Mouse (Mus musculus) myocyte (in vitro differentiated cells): Measurements from ENCODE around the gene Acox3. TPM values are rescaled to one million over a fixed set of nuclear protein-coding genes. Genes with fewer than 3 reads are reported as not detected.
A peak's percentile ranks its signal among the peaks of the same experiment; 100 is the strongest.

Source experiments
- H3K27me3 ChIP-seq: one replicate; pipeline ENCODE4 v1.6.1; 2011; ENCODE audit not compliant: control insufficient read depth, insufficient read depth, insufficient read length
- H3K36me3 ChIP-seq: one replicate; pipeline ENCODE4 v1.6.1; 2011; ENCODE audit not compliant: control insufficient read depth, insufficient read depth
- H3K4me2 ChIP-seq: one replicate; pipeline ENCODE4 v1.6.1; 2011; ENCODE audit warnings: low read depth, control low read depth
- H3K4me3 ChIP-seq: one replicate; pipeline ENCODE4 v1.5.1; 2011; ENCODE audit warnings: mild to moderate bottlenecking, control low read depth, moderate library complexity
- H3K79me2 ChIP-seq: one replicate; pipeline ENCODE4 v1.6.1; 2011; ENCODE audit not compliant: control insufficient read depth, insufficient read depth
- H3ac ChIP-seq: one replicate; pipeline ENCODE4 v1.6.1; 2011; ENCODE audit not compliant: control insufficient read depth, insufficient read length
- CEBPB ChIP-seq: IDR thresholded peaks from 2 replicates; pipeline ENCODE4 v1.6.1; 2011; ENCODE audit warnings: mild to moderate bottlenecking, moderate library complexity; ENCODE audit not compliant: poor library complexity, insufficient read depth, severe bottlenecking
- E2F4 ChIP-seq: IDR thresholded peaks from one replicate; pipeline ENCODE4 v1.6.1; 2011; ENCODE audit warnings: mild to moderate bottlenecking, control low read depth, moderate library complexity; ENCODE audit not compliant: insufficient read depth
- MAX ChIP-seq: IDR thresholded peaks from one replicate; pipeline ENCODE4 v1.6.1; 2011; ENCODE audit warnings: low read depth, mild to moderate bottlenecking, control low read depth
- MYOD1 ChIP-seq, 3 experiments: IDR thresholded peaks; one replicate each; pipeline ENCODE4 v1.6.1; 2011; ENCODE audit warnings: control low read depth in 2 of 3, low read depth in 2 of 3, mild to moderate bottlenecking in 2 of 3, moderate library complexity in 1 of 3; ENCODE audit not compliant: insufficient read length in 2 of 3, control insufficient read depth in 1 of 3
- MYOG ChIP-seq, 3 experiments: IDR thresholded peaks; one replicate each; pipeline ENCODE4 v1.6.1; 2011; ENCODE audit warnings: control low read depth in 2 of 3, low read depth in 2 of 3, mild to moderate bottlenecking in 2 of 3; ENCODE audit not compliant: insufficient read length in 2 of 3, control insufficient read depth in 1 of 3, insufficient read depth in 1 of 3
- POLR2A ChIP-seq: IDR thresholded peaks from one replicate; pipeline ENCODE4 v1.6.1; 2011; ENCODE audit warnings: low read depth, mild to moderate bottlenecking, control low read depth, moderate library complexity; ENCODE audit not compliant: insufficient read length
- POLR2AphosphoS2 ChIP-seq: IDR thresholded peaks from one replicate; pipeline ENCODE4 v1.6.1; 2011; ENCODE audit warnings: low read depth, control low read depth; ENCODE audit not compliant: insufficient read length
- REST ChIP-seq: IDR thresholded peaks from one replicate; pipeline ENCODE4 v1.6.1; 2011; ENCODE audit warnings: mild to moderate bottlenecking, control low read depth, moderate library complexity; ENCODE audit not compliant: insufficient read depth, insufficient read length
- SRF ChIP-seq: IDR thresholded peaks from one replicate; pipeline ENCODE4 v1.6.1; 2011; ENCODE audit warnings: low read depth; ENCODE audit not compliant: control insufficient read depth, insufficient read length
- TCF12 ChIP-seq: IDR thresholded peaks from one replicate; pipeline ENCODE4 v1.6.1; 2011; ENCODE audit warnings: mild to moderate bottlenecking, control low read depth; ENCODE audit not compliant: poor library complexity, insufficient read depth, severe bottlenecking
- TCF3 ChIP-seq: IDR thresholded peaks from one replicate; pipeline ENCODE4 v1.6.1; 2011; ENCODE audit warnings: low read depth, control low read depth; ENCODE audit not compliant: insufficient read length
- USF1 ChIP-seq: IDR thresholded peaks from one replicate; pipeline ENCODE4 v1.6.1; 2011; ENCODE audit warnings: low read depth, mild to moderate bottlenecking, control low read depth, moderate library complexity
- polyA plus RNA-seq: library from polyadenylated mRNA; unstranded; fragments of >200 nt; fragmentation: generic; extraction: Trizol; gene quantifications from one replicate; pipeline ENCODE4 v1.2.1, GENCODE M21; 2012; ENCODE audit warnings: missing spikeins

Gene Acox3
- polyA plus RNA-seq, 1 experiment, result 20.8 TPM

DNA sequence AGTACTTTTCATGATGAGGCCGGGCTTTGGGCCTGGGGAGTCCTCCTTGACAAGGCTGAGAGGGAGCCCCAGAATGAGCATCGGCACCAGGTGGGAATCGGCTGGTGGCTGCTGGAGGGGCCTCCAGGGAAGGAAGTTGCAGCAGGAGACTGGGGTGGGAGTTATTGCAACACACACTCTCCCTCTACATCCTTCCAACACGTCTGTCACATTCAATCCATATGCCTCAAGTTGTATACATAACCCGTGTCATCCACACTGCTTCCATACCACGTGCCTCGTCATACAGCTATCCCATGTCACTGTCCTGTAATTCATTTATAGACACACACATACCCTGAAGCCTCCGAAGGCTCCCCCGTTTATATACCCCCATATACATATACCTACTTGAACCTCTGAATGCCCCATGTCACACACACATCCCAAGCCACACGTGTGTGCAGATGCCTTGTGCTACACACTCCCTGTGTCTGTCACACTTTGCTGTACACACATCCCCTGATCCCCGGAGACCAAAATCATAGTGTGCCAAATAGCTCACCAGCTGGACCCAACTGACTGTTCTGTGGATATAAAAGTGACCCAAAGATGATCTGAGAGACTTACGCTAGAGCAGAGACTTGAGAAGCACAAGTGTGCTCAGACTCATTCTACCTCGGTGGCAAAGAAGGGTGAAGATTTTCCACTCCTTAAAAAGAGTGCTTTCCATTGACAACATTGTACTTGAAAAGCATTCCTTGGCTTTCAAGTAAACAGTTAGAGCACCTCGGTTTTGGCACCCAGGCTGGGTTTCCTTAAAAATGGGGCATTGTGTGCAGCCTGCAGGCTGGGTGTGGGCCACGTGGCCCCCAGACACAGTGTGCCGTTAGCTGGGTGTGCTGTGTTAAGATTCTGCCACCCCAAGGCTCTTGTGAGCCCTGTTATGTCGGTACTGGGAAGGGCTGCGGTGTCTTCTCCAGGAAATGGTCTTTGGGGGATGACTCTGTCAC lies 13.6 kb downstream of the Acox3 start:
- TF ChIP-seq MAX (no peak), USF1 (no peak), TCF3 (no peak), TCF12 (no peak), POLR2AphosphoS2 (no peak), MYOD1 (IDR thresholded peaks at IDR 0.05; ENCODE audit: control insufficient read depth in 1 of 3, insufficient read length in 2 of 3, low read depth in 2 of 3) (no peak), MYOG (IDR thresholded peaks at IDR 0.05; ENCODE audit: control insufficient read depth in 1 of 3, insufficient read depth in 1 of 3, insufficient read length in 2 of 3, low read depth in 2 of 3) (no peak), SRF (no peak), POLR2A (no peak), E2F4 (no peak), REST (no peak), CEBPB (no peak)
- Histone ChIP-seq H3K4me3 (no peak overlapping the region), H3K36me3 (peaks cover 15% of the 10 kb centered on the region), H3ac (no peak overlapping the region), H3K4me2 (no peak overlapping the region), H3K27me3 (no peaks in the 10 kb centered on the region), H3K79me2 (no peaks in the 10 kb centered on the region)

DNA sequence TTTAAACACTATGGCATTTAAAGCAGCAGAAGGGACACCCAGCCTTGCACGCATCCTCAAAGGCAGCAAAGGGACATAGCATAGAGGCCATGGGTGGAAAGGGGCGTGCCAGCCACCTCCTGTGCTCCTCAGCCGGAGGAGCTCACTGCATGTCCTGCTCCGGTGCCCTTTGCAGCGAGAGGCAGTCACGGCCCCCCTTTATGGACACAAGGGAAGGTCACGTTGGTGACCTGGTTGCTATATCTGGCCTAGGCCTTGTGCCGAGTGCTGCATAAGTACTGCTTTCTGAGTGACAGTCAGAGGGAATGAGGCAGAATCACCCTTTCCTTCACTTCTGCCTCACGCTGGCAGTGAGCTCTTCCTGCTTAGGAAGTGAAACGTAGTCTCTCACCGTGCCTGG lies 17.4 kb downstream of the Acox3 start:
- Histone ChIP-seq H3K79me2 (no peaks in the 10 kb centered on the region), H3K27me3 (no peaks in the 10 kb centered on the region), H3K4me2 (no peak overlapping the region), H3K36me3 (peaks cover 21% of the 10 kb centered on the region), H3K4me3 (no peak overlapping the region), H3ac (no peak overlapping the region)
- TF ChIP-seq POLR2AphosphoS2 (no peak), MYOD1 (IDR thresholded peaks at IDR 0.05; ENCODE audit: control insufficient read depth in 1 of 3, insufficient read length in 2 of 3, low read depth in 2 of 3) (no peak), USF1 (no peak), CEBPB (no peak), SRF (no peak), TCF3 (no peak)

DNA sequence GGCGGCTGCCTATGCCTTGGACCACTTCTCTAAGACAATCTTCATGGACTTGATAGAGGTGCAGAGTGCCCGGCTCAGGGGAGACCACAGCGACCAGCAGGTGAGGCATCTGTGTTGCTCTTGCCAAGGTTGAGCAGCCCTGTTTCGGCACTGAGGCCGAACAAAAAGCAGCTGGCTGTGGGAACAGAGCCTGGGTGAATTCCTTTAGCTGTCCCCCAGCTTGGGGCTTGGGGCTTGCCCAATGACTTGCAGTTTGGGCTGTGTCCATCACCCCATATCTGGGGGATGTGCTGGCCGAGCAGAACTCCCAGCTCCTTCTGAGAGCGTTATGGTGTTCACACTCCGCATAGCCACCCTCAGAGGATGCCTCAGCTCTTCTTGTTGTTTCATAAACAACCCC lies 18.7 kb downstream of the Acox3 start:
- Histone ChIP-seq H3K79me2 (no peaks in the 10 kb centered on the region), H3K36me3 (peaks cover 14% of the 10 kb centered on the region)

DNA sequence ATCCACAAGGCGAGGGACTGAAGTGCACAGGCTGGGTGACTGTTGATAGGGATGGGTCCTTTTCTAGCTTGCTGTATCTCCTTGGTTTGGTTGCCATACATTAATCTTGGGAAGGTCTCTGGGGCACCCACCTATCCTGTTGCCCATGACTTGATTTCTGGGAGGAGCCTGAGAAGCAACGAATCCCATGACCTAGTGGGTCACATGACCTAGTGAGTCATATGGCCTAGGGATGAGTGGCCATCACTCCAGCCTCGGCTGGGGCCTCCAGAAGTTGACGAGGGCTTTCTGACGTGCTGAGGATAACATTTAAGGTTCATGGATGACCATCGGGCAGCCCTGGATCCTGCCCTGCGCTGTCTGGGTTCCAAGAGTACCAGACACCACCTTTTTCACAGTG lies 22.5 kb downstream of the Acox3 start:
- no peak overlapping the region for H3K4me2 ChIP-seq
- H3K4me3 ChIP-seq, result no peak overlapping the region
- H3ac ChIP-seq, result no peak overlapping the region
- no peaks in the 10 kb centered on the region for H3K27me3 ChIP-seq
- TF ChIP-seq USF1 (peak; percentile 64), MYOD1 (IDR thresholded peaks at IDR 0.05; ENCODE audit: control insufficient read depth in 1 of 3, insufficient read length in 2 of 3, low read depth in 2 of 3) (no peak), TCF12 (no peak)
- H3K36me3 ChIP-seq, result peaks cover 6% of the 10 kb centered on the region
- H3K79me2 ChIP-seq, result no peaks in the 10 kb centered on the region

More for the DNA sequence above, 18.7 kb downstream of the Acox3 start:
- TF ChIP-seq MYOD1 (IDR thresholded peaks at IDR 0.05; ENCODE audit: control insufficient read depth in 1 of 3, insufficient read length in 2 of 3, low read depth in 2 of 3), result no peak
- no peak for TF ChIP-seq USF1
- TF ChIP-seq E2F4, result no peak
- TF ChIP-seq MAX, result no peak
- TF ChIP-seq REST, result no peak
- no peak for TF ChIP-seq TCF12
- TF ChIP-seq POLR2A, result no peak
- TF ChIP-seq TCF3, result no peak
- TF ChIP-seq SRF, result no peak
- no peak for TF ChIP-seq POLR2AphosphoS2
- TF ChIP-seq CEBPB, result no peak
- no peak for TF ChIP-seq MYOG (IDR thresholded peaks at IDR 0.05; ENCODE audit: control insufficient read depth in 1 of 3, insufficient read depth in 1 of 3, insufficient read length in 2 of 3, low read depth in 2 of 3)
- Histone ChIP-seq H3K4me2 (no peak overlapping the region), H3K4me3 (no peak overlapping the region), H3K27me3 (no peaks in the 10 kb centered on the region), H3ac (no peak overlapping the region)

DNA sequence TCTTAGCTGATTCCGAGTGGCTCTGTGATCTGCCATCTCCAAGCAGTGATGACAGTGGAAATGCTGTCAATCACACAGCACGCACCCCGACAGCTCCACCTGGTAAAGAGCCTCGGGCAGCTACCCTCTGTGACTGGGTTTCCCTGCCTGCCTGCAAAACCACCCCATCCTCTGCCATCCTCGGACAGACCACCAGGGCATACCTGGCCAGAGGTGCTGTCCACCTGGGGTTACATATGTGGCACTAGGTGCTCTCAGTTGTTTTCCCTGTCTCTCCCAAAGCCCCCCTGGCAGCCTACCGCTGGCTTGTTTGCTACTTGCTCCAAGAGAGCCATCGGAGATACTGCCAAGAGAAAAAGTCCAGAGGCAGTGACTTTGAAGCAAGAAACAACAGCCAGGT lies 24.0 kb downstream of the Acox3 start:
- Histone ChIP-seq H3K4me2 (no peak overlapping the region), H3K36me3 (peaks cover 5% of the 10 kb centered on the region), H3ac (no peak overlapping the region), H3K79me2 (no peaks in the 10 kb centered on the region), H3K4me3 (no peak overlapping the region), H3K27me3 (no peaks in the 10 kb centered on the region)
- TF ChIP-seq CEBPB, result no peak
- no peak for TF ChIP-seq POLR2A
- TF ChIP-seq MAX, result no peak
- no peak for TF ChIP-seq SRF
- no peak for TF ChIP-seq MYOD1 (IDR thresholded peaks at IDR 0.05; ENCODE audit: control insufficient read depth in 1 of 3, insufficient read length in 2 of 3, low read depth in 2 of 3)
- no peak for TF ChIP-seq E2F4
- TF ChIP-seq TCF3, result no peak
- TF ChIP-seq POLR2AphosphoS2, result no peak
- no peak for TF ChIP-seq REST
- no peak for TF ChIP-seq TCF12
- TF ChIP-seq USF1, result no peak
- no peak for TF ChIP-seq MYOG (IDR thresholded peaks at IDR 0.05; ENCODE audit: control insufficient read depth in 1 of 3, insufficient read depth in 1 of 3, insufficient read length in 2 of 3, low read depth in 2 of 3)
